Mouse (Mus musculus): ENCODE measurements around the gene Plxnc1.

GRCm38 (mm10) chr10:94771496-94771895 lies 173.1 kb downstream of the Plxnc1 start:
- TF ChIP-seq POLR2A (IDR thresholded peaks at IDR 0.05; ENCODE audit: low read depth, low read length) (no peak), CTCF (conservative IDR thresholded peaks at IDR 0.05; ENCODE audit: insufficient read depth, insufficient read length, low read depth, low read length) (no peak)

All from kidney, adult 2 months (tissue).